Mouse (Mus musculus) 3134 (cell line): ENCODE measurements around the gene Nabp1.

Experiments
- DNase-seq: peaks from one replicate; pipeline ENCODE4 v3.0.0-alpha.2; 2011; ENCODE audit warnings: low spot score; ENCODE audit not compliant: insufficient read length; ENCODE audit errors: extremely low read depth

Nabp1 gene

DNA sequence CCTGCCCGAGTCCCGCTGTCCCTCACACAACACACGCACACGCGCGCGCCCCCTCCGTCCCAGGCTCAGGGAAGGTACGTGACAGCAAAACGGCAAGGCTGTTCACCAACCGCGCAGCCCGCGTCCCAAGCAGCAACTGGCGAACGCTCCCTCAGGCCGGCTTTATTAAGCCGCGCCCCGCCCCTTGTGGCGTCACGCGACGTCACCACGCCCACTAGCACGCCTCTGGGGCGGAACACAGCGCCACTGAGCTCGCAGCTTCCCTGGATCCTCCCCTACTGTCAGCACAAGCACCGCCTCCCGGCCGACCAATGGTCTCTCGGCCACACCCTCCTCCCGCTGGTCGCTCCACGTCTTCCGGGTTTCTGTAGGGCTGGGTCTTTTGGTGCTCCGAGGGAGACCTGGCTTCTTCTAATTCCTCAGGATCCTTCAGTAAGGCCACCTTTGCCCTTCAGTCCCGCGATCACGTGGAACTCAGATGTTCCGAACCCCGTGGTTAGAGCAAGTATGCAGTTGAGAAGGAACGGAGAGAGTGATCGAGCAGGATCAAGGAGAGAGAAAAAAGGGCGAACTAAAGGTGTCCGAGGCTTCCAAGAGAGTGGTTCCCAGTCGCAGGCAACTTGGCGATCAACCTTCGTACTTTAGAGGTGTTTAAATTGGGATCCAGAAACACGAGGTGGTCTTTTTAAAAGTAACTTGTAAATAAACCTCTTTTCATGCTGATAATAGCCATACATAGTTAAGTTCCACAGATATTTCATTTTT, at the start of gene Nabp1:
Gene Nabp1, minus strand, starts transcription at position 164 of the 765 bp plus-strand sequence.
- peak; percentile 100 for DNase-seq

DNA sequence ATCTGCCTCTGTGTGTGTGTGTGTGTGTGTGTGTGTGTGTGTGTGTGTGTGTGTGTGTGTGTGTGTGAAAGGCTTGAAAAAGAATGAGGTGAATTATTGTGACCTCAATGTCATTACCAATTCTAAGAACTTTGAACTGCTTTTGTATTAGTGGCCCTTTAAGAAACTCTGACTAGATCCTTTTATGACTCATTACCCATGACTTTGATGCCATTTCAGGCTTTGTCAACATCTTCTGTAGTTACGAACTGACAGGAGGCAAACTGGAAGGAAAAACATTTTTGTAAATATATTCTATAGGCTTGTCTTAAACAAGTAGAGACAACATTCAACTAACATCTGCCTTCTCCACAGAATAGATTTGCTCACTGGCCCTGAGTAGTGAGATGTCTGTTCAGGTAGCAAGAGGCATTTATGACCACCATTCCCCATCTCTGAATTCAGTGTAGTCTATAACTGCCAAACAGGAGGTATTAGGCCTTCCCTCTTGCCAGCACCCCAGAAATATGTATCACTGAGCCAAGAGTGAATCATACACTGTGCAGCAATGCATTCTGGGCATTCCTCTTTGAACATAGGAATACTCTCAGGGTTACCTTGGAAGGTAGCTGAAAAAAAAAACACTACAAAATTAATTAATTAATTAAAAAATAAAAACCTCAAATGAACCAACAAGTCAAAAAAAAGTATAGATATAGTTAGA, 47.5 kb upstream of the Nabp1 start:
- peak; percentile 53 for DNase-seq

DNA sequence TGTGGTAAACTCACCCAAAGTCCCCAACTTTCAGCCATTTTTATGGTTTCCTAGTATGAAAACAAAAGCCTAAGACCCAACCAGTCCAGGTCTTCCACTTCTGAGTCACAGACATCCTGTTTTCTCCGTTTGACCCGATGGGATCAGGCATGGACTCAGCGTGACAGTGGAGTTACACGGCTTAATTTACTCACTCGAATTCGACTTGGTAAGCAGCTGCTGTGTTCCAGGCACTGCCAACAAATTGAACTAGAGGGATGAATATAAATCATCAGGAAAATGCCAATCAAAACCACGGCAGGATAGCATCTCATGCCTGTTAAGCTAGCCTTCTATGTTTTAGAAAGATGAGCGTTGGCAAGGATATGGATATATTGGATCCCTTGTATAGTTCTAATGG, 43.4 kb upstream of the Nabp1 start:
- DNase-seq: no peak

DNA sequence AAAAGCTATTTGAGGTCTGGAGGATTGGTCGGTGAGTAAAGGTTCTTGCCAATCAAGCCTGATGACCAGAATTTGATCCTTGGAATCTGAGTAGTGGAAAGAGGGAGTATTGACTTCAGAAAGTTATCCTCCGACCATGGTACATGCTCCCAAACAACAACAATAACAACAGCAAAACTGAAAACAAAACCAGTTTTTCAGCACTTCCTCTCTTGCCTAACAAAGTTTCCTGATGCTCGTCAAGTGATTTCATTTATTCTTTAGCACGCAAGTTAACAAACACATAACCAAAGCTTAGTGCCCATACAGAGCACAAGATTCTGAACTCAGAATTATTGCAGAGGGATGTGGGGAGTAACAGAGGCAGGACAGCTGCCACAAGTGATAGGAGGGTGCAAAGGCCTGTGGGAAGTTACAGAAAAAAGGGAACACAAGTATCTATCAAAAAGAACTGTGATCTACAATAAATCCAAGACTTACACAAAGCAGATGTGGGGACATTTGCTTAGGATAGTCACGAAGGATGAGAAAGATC, 42.1 kb upstream of the Nabp1 start:
- DNase-seq: no peak

DNA sequence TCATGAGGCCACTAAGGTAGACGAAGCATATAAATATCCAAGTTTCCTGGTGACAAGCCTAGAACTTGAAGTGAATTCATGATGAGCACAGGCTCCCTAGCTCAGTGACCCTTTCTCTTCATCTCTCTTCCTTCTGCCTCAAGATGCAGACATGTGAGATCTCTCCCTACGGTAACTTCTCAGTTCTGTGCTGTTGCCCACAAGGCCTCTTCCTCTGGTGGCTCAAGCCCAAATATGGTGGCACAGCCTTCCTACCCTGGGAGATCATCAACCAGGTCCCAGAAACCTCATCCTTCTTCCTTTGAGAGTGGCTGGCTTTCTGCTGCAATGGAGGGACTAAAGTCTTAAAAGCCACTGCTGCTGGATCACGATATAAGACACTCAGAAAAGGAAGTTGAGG, 40.9 kb upstream of the Nabp1 start:
- DNase-seq: no peak

DNA sequence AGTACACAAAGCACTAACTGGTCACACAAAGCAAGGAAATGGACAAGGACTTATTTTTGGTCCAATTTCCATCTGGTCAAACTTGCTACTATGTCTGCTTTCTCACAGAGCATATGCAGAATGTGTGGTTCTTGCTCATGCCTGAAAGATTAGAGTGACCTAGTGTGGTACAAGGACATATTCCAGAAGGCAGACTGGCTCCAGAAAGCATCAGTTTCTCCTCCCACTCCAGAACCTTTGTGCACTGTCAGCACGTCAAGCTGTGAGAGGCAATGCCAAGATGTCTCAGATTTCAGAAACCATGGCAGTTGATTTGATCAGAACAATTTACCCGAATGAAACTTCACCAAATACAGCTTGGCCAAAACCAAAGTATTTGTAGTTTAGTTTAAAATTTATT, 37.4 kb upstream of the Nabp1 start:
- no peak for DNase-seq

DNA sequence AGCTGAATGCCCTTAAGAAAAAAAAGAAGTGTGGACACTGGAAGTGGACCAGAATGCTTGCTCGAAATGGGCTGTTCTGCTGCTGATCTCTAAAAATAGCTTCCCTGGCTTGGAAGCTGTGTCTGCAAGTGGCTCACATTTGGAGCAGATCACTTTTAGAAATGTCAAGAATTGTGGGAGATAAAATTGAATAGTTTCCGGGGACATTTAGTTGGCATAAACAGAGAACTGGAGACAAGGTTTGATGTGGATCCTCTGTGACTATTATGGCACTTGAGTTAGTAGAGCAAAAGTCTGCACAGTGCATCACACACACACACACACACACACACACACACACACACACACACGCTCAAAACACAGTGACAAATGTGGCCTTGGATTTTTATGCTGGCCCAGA, 36.8 kb upstream of the Nabp1 start:
- DNase-seq: no peak

DNA sequence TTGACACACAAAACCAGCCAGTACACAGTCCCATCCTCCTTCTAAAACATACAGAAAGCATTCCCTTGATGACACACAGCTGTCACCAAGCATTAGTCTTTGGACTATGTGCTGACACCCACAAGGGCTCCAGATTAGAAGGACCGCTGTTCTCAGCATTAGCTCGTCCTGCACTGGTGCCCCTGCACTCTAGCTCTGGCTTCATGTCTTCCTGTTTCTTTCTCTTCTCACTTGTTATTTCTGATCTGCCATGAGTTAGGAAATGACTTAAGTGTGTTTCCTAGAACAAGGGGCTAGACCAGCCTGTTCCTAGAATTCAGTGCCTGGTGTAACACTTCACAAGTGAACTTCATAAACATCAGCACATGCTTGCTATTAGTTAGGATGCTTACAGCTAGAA, 36.2 kb upstream of the Nabp1 start:
- no peak for DNase-seq

DNA sequence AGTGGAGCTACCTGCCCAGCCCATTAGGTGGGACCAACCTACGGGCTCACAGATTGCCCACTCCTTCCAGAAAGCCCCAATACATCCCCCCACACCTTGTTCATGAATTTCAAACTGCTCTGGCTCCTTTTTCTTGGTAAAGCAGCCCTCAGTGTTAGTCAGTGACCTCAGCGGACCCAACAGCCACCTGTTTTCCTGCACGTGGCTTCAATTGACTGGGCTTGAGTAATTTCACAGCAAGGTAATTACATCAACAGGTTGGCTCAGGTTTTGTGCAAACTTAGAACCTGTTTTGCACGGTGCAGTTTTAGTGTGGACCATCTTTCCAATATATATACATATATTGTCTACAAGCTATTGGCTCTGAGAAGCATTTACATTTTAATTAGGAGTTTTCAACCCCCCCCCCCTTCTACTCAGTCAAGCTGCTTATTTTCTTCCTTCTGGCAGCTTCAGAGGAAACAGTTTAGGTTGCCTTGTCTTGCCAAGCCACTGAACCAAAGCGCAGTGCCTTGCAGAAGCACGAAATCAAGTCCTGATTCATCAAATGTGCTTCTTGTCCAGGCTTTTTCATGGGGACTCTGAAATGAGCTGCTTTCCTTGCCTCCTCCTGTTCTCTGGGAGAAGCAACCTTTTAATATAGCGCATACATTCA, 35.0 kb upstream of the Nabp1 start:
- no peak for DNase-seq

DNA sequence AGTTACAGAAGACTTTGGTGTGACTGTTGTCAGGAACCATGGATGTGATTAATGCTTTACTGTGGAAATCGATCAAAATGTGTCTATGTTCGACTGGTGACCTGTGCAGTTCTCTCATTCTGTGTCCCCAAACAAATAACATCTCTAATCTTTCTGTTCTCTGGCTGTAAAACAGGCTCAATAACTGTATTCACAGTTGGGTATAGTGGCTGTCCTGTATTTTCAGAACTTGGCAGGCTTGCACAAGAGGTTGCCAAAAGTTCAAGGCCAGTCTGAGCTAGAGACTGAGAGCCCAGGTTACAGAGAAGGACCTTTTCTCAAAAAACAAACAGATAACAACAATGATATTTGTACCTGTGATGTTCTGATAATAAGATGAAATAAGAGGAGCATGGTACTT, 34.1 kb upstream of the Nabp1 start:
- no peak for DNase-seq

DNA sequence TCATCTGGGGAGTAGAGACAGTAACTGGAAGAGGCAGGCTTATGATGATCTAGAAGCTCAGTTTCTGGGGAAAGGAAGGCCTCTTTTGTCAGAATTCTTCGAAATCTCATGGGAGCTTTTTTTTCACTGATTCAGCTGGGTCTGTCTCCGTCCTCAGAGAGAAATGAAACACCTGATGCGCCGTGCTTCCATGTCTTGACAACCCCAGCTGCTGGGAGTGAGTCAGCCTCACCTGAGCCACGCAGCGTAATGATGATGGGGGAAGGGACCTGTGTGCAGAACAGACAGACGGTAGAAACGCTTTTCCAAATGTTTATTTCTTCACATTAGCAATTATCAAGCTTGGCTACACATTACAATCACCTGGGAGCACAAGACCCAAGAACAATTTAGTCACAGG, 31.6 kb upstream of the Nabp1 start:
- no peak for DNase-seq

DNA sequence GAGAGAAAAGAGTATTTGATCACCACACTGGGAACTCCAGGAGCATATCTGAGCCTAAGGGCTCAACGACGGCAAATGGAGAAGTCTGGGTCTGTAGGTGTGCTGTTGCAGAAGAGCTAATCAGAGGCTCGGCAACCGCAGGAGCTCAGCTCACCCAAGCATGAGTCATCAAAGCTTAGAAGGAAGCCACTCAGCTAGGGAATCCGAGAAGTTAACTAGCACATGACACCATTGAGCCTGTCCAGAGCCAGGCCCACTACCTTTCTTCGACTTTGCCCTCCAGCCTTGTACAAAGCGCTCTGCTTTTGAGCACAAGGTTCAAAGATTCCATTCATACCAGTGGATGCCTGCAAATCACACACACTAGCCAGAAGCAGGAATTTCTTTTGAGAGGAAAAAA, 30.9 kb upstream of the Nabp1 start:
- DNase-seq: peak; percentile 69

DNA sequence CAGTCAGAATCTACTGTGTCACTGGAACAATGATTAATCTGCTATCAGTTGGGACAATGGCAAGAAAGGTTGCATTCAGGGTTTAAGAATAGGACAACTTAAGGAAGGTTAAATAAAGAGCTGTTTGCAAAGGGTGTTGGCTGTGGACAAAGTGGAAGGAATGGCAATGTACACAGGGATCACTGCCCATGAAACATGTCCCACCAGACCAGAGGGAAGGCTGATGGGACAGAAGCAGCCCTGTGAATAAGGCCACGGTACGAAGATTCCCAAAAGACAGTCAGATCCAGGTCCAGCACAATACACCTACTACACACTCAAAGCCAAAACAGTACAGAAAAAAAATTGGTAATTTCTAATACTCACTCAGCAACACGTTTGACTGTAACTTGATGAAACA, 30.3 kb upstream of the Nabp1 start:
- no peak for DNase-seq

DNA sequence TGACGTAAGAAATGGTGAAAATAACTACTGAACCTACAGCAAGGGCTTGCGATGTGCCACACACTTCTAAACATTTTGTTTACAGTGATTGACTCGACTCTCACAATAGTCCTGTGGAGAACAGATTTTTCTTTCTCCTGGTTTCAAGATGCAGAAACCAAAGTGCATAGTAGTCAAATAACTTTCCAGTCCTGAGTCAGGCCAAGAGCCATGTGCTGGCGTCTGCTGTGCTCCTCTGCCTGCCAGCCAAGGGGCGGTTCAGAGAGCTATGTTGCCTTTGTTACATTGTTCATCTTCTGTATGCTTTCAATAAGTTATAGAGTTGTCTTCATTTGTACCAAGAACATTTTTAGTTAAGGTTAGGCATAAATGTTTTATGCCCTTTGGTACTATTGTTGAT, 29.2 kb upstream of the Nabp1 start:
- no peak for DNase-seq

DNA sequence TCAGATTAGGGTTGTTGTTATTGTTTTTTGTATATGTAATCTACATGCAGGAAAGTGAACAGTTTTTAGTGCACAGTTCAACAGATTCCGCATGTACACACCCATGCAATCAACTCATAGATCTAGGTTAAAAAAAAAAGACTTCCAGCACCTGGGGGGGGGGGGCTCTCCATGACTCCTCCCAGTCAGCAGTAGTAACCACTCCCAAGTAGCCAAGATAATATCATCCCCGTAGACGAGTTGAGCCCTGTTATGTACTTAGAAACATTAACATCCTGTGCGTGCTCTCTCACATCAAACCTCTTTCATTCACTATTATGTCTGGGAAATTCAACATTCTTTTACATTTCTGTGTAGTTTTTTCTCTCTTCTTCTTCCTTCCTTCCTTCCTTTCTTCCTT, 28.0 kb upstream of the Nabp1 start:
- no peak for DNase-seq

DNA sequence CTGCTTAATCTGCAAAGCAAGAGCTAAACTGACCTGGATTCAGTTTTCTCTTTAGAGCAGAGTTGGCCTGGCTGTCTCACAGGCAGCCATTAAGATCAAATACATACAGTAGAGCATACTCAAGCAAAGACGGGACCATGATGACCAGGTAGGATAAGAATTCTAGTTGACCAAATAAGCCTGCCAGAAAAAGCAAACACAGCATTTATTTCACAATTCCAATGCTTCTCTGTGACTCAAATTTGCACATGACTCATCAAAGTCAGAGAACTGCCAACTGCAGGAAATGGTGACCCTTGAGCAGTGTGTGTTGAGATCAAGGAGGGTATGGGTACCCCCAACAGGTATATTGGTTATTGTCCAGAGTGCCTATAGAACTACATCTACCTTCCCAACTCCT, 27.4 kb upstream of the Nabp1 start:
- DNase-seq: peak; percentile 64

DNA sequence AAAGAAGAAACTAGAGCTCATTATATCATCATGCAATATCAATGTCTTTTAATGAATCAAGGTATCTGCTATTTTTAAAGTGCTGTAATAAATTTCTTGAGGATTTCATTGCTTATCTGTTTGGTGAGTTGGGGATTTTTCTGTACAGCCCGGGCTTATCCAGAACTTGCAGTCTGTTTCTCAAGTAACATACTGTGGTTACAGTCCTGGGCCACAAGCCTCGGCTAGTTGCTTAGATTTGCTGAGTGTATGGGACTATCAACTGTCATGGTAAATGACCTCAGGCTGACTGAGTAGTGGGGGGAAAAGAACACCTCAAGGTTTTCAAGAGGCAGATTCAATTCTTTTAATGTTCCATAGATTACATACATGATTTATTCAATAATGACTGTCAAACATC, 24.8 kb upstream of the Nabp1 start:
- DNase-seq: no peak

DNA sequence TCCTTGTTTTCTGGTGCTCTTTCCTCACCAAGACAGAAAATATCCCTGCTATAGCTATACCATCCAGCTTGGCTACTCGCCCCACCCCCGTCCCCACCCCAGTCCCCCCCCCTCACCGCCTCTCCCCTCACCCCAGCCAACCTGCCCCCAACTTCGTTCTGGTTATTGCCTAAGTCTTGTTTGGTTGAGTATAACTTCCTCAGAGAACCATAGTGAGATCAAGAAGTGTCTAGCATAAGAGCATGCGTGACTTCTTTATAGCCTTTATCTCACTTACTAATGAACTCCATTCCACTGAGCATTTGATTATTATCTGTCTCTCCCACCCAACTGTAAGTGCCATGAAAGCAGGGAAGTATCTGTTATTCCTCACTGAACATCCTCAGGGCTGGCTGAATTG, 24.1 kb upstream of the Nabp1 start:
- DNase-seq: no peak

DNA sequence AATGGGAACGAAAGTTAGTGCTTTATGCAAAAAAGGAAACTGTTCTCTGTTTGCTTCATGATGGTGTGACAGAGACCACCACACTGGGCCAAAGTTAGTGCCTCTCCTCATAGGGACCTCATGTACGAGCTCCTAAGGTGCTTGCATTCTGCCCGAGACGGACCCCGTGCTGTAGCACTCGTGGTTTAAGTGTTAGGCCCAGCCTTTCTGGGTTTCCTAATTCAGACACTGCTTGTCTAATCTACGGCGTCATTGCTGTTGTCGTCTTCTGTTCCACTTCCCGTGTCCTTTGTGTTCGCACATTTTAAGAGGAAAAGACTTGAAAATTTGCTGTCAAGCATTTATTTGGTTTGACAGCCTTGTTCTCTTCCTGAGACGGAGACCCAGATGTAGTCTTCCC, 23.0 kb upstream of the Nabp1 start:
- no peak for DNase-seq

DNA sequence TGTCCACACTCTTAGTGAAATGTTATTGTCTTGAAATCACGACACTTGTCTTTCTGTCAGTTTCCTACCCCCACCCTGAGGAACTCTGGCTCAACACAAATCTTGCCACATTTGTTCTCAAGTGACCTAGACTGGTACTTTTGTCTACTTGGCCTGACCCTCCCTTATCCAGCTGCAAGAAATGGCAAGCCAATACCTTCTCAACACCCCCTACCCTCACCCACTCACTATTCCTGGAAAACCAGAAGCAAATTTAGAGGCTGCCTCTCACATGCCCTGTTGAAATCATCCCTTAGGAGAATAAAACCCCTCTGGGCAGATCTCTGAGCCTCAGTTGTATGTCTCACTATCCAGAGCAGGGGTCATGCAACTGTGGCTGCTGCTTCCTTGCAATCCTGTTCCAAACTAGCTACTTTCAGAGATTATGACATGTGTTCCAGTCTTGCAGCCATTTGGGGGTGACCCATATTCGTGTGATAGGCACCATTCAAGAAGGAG, 20.4 kb upstream of the Nabp1 start:
- DNase-seq: no peak

DNA sequence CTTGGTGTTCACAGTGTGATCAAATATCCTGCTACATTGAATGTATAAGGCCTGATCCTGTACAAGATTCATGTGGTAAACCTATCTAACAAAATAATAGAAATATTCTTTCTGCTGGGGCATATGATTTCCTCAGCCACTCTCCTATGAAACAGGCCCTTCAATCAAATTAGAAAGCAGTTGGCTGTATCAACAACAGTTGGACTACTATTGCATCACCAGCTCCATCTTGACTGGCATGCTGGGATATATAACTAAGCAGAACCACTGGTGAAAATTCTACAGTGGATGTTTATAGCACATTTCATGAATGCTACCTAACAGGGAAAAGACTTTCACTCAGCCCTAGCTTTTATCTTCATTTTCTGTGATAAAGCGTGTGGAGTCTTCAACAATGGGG, 17.9 kb upstream of the Nabp1 start:
- DNase-seq: no peak
